Mouse (Mus musculus): ENCODE measurements around the gene Trp53i13. TPM values are rescaled to one million over a fixed set of nuclear protein-coding genes. Genes with fewer than 3 reads are reported as not detected.

Trp53i13 gene
- total and polyA plus RNA-seq, 2 experiments, result 1.6 to 6.2 TPM

GRCm38 (mm10) chr11:77506273-77506672 is 9.5 kb downstream of the Trp53i13 start:
- TF ChIP-seq CTCF (IDR thresholded peaks at IDR 0.05; ENCODE audit: low read depth, low read length), result no peak
- 86% methylated on average over 14 of the region's 14 CpGs for WGBS
- no peaks in the 10 kb centered on the region for H3K36me3 ChIP-seq (ENCODE audit: control insufficient read depth, insufficient read depth, low read length)
- H3K27ac ChIP-seq (replicated peaks; ENCODE audit: insufficient read depth, low read depth, low read length), result no peak overlapping the region
- DNase-seq (ENCODE audit: extremely low read depth, low read depth, low spot score), result no peak
- H3K4me3 ChIP-seq (ENCODE audit: insufficient read depth, low read depth, low read length), result no peak overlapping the region
- no peak overlapping the region for H3K9ac ChIP-seq (ENCODE audit: low read depth, low read length)
- H3K27me3 ChIP-seq (ENCODE audit: control insufficient read depth, insufficient read depth, low read length), result no peaks in the 10 kb centered on the region
- H3K4me1 ChIP-seq (ENCODE audit: control insufficient read depth, insufficient read depth, low read length), result peaks cover 3% of the 10 kb centered on the region; the same call in 1 of the 2 replicates
- no peaks in the 10 kb centered on the region for H3K79me2 ChIP-seq (ENCODE audit: control insufficient read depth, insufficient read depth, low read length)

GRCm38 (mm10) chr11:77505291-77505980 is 10.3 kb downstream of the Trp53i13 start:
- H3K9ac ChIP-seq (ENCODE audit: low read depth, low read length), result no peak overlapping the region

GRCm38 (mm10) chr11:77504377-77504776 is 11.4 kb downstream of the Trp53i13 start:
- TF ChIP-seq CTCF (IDR thresholded peaks at IDR 0.05; ENCODE audit: low read depth, low read length) (no peak), POLR2A (IDR thresholded peaks at IDR 0.05; ENCODE audit: extremely low read depth, insufficient read depth, low read length) (no peak)
- no peaks in the 10 kb centered on the region for H3K79me2 ChIP-seq (ENCODE audit: control insufficient read depth, insufficient read depth, low read length)
- 95% methylated on average over 19 of the region's 19 CpGs for WGBS
- no peak overlapping the region for H3K27ac ChIP-seq (replicated peaks; ENCODE audit: insufficient read depth, low read depth, low read length)
- peaks cover 3% of the 10 kb centered on the region; the same call in 1 of the 2 replicates for H3K4me1 ChIP-seq (ENCODE audit: control insufficient read depth, insufficient read depth, low read length)
- no peak for DNase-seq (ENCODE audit: extremely low read depth, low read depth, low spot score)
- no peaks in the 10 kb centered on the region for H3K27me3 ChIP-seq (ENCODE audit: control insufficient read depth, insufficient read depth, low read length)
- no peaks in the 10 kb centered on the region for H3K36me3 ChIP-seq (ENCODE audit: control insufficient read depth, insufficient read depth, low read length)
- no peak overlapping the region for H3K4me3 ChIP-seq (ENCODE audit: insufficient read depth, low read depth, low read length)
- no peak overlapping the region for H3K9ac ChIP-seq (ENCODE audit: low read depth, low read length)

More at GRCm38 (mm10) chr11:77505291-77505980, 10.3 kb downstream of the Trp53i13 start:
- Histone ChIP-seq H3K27ac (replicated peaks; ENCODE audit: insufficient read depth, low read depth, low read length) (no peak overlapping the region), H3K36me3 (ENCODE audit: control insufficient read depth, insufficient read depth, low read length) (no peaks in the 10 kb centered on the region), H3K4me1 (ENCODE audit: control insufficient read depth, insufficient read depth, low read length) (peaks cover 3% of the 10 kb centered on the region; the same call in 1 of the 2 replicates), H3K4me3 (ENCODE audit: insufficient read depth, low read depth, low read length) (no peak overlapping the region), H3K79me2 (ENCODE audit: control insufficient read depth, insufficient read depth, low read length) (no peaks in the 10 kb centered on the region), H3K27me3 (ENCODE audit: control insufficient read depth, insufficient read depth, low read length) (no peaks in the 10 kb centered on the region)
- 91% methylated on average over 22 of the region's 22 CpGs for WGBS
- TF ChIP-seq CTCF (IDR thresholded peaks at IDR 0.05; ENCODE audit: low read depth, low read length) (no peak), POLR2A (IDR thresholded peaks at IDR 0.05; ENCODE audit: extremely low read depth, insufficient read depth, low read length) (no peak)
- DNase-seq (ENCODE audit: extremely low read depth, low read depth, low spot score), result no peak

GRCm38 (mm10) chr11:77503511-77503910 is 12.3 kb downstream of the Trp53i13 start:
- Histone ChIP-seq H3K36me3 (ENCODE audit: control insufficient read depth, insufficient read depth, low read length) (no peaks in the 10 kb centered on the region), H3K4me1 (ENCODE audit: control insufficient read depth, insufficient read depth, low read length) (peaks cover 3% of the 10 kb centered on the region; the same call in 1 of the 2 replicates), H3K27me3 (ENCODE audit: control insufficient read depth, insufficient read depth, low read length) (no peaks in the 10 kb centered on the region), H3K79me2 (ENCODE audit: control insufficient read depth, insufficient read depth, low read length) (no peaks in the 10 kb centered on the region), H3K4me3 (ENCODE audit: insufficient read depth, low read depth, low read length) (no peak overlapping the region), H3K27ac (replicated peaks; ENCODE audit: insufficient read depth, low read depth, low read length) (no peak overlapping the region), H3K9ac (ENCODE audit: low read depth, low read length) (no peak overlapping the region)
- no peak for DNase-seq (ENCODE audit: extremely low read depth, low read depth, low spot score)
- TF ChIP-seq CTCF (IDR thresholded peaks at IDR 0.05; ENCODE audit: low read depth, low read length) (no peak), POLR2A (IDR thresholded peaks at IDR 0.05; ENCODE audit: extremely low read depth, insufficient read depth, low read length) (no peak)
- 81% methylated on average over 3 of the region's 3 CpGs for WGBS

- H3K27me3 ChIP-seq (ENCODE audit: control insufficient read depth, insufficient read depth, low read length), result no peaks in the 10 kb centered on the region
- H3K36me3 ChIP-seq (ENCODE audit: control insufficient read depth, insufficient read depth, low read length), result no peaks in the 10 kb centered on the region
- WGBS, result 91% methylated on average over 6 of the region's 6 CpGs
- H3K4me1 ChIP-seq (ENCODE audit: control insufficient read depth, insufficient read depth, low read length), result no peaks in the 10 kb centered on the region
- no peak overlapping the region for H3K4me3 ChIP-seq (ENCODE audit: insufficient read depth, low read depth, low read length)
- H3K79me2 ChIP-seq (ENCODE audit: control insufficient read depth, insufficient read depth, low read length), result 0 out of 2 replicates have a peak, but pooled peaks cover 3% of the 10 kb centered on the region
- TF ChIP-seq CTCF (IDR thresholded peaks at IDR 0.05; ENCODE audit: low read depth, low read length), result no peak
- TF ChIP-seq POLR2A (IDR thresholded peaks at IDR 0.05; ENCODE audit: extremely low read depth, insufficient read depth, low read length), result no peak
- no peak for DNase-seq (ENCODE audit: extremely low read depth, low read depth, low spot score)
- H3K27ac ChIP-seq (replicated peaks; ENCODE audit: insufficient read depth, low read depth, low read length), result no peak overlapping the region
- no peak overlapping the region for H3K9ac ChIP-seq (ENCODE audit: low read depth, low read length)
Observed at GRCm38 (mm10) chr11:77502481-77502880, 13.3 kb downstream of the Trp53i13 start.

- H3K4me1 ChIP-seq (ENCODE audit: control insufficient read depth, insufficient read depth, low read length), result no peaks in the 10 kb centered on the region
- WGBS, result 91% methylated on average over 4 of the region's 4 CpGs
- no peak for DNase-seq (ENCODE audit: extremely low read depth, low read depth, low spot score)
Observed at GRCm38 (mm10) chr11:77501971-77502370, 13.8 kb downstream of the Trp53i13 start.

More at GRCm38 (mm10) chr11:77501971-77502370, 13.8 kb downstream of the Trp53i13 start:
- no peak overlapping the region for H3K4me3 ChIP-seq (ENCODE audit: insufficient read depth, low read depth, low read length)
- H3K79me2 ChIP-seq (ENCODE audit: control insufficient read depth, insufficient read depth, low read length), result peaks cover 6% of the 10 kb centered on the region; the same call in 1 of the 2 replicates
- H3K27ac ChIP-seq (replicated peaks; ENCODE audit: insufficient read depth, low read depth, low read length), result no peak overlapping the region
- H3K27me3 ChIP-seq (ENCODE audit: control insufficient read depth, insufficient read depth, low read length), result no peaks in the 10 kb centered on the region
- TF ChIP-seq POLR2A (IDR thresholded peaks at IDR 0.05; ENCODE audit: extremely low read depth, insufficient read depth, low read length) (no peak), CTCF (IDR thresholded peaks at IDR 0.05; ENCODE audit: low read depth, low read length) (no peak)
- H3K36me3 ChIP-seq (ENCODE audit: control insufficient read depth, insufficient read depth, low read length), result no peaks in the 10 kb centered on the region
- no peak overlapping the region for H3K9ac ChIP-seq (ENCODE audit: low read depth, low read length)
